Mouse (Mus musculus) liver, adult 2 months (tissue): Measurements from ENCODE around the gene Chuk. TPM values are rescaled to one million over a fixed set of nuclear protein-coding genes. Genes with fewer than 3 reads are reported as not detected.

Experiments
- DNase-seq: peaks from one replicate; pipeline ENCODE4 v3.0.0-alpha.2; 2011; ENCODE audit warnings: low read depth, low spot score; ENCODE audit errors: extremely low read depth
- H3K27ac ChIP-seq: fragments of 200-500 bp; replicated peaks from 2 replicates; pipeline ENCODE4 v1.5.1; 2012; ENCODE audit warnings: low read depth, mild to moderate bottlenecking, control low read depth, inconsistent platforms, low read length; ENCODE audit not compliant: insufficient read depth
- H3K27me3 ChIP-seq: fragments of 200-500 bp; 2 replicates; pipeline ENCODE4 v1.6.1; 2012; ENCODE audit warnings: mild to moderate bottlenecking, moderate library complexity, low read length, inconsistent platforms; ENCODE audit not compliant: control insufficient read depth, insufficient read depth
- H3K36me3 ChIP-seq: fragments of 200-500 bp; 2 replicates; pipeline ENCODE4 v1.6.1; 2012; ENCODE audit warnings: low read length, inconsistent platforms; ENCODE audit not compliant: control insufficient read depth, insufficient read depth
- H3K4me1 ChIP-seq: fragments of 200-500 bp; 2 replicates; pipeline ENCODE4 v1.6.1; 2011; ENCODE audit warnings: low read length; ENCODE audit not compliant: control insufficient read depth, insufficient read depth
- H3K4me3 ChIP-seq: fragments of 200-500 bp; 2 replicates; pipeline ENCODE4 v1.5.1; 2011; ENCODE audit warnings: low read depth, mild to moderate bottlenecking, control low read depth, low read length, moderate library complexity; ENCODE audit not compliant: insufficient read depth
- H3K79me2 ChIP-seq: fragments of 200-500 bp; 2 replicates; pipeline ENCODE4 v1.6.1; 2012; ENCODE audit warnings: inconsistent platforms, mild to moderate bottlenecking, low read length, moderate library complexity; ENCODE audit not compliant: control insufficient read depth, insufficient read depth
- H3K9ac ChIP-seq: fragments of 200-500 bp; 2 replicates; pipeline ENCODE4 v1.6.1; 2012; ENCODE audit warnings: low read depth, mild to moderate bottlenecking, control low read depth, inconsistent platforms, low read length
- CTCF ChIP-seq: fragments of 200-500 bp; IDR thresholded peaks from 2 replicates; pipeline ENCODE4 v1.5.1; 2011; ENCODE audit warnings: low read depth, low read length, control low read depth
- POLR2A ChIP-seq: fragments of 200-500 bp; IDR thresholded peaks from 2 replicates; pipeline ENCODE4 v1.6.1; 2011; ENCODE audit warnings: low read length, control low read depth; ENCODE audit not compliant: insufficient read depth; ENCODE audit errors: extremely low read depth
- WGBS: fragments of 180-500 bp; shearing (Covaris S2); methylation state at CpG from one replicate; pipeline ENCODE4 v1.1.7; 2018; 5-methylcytosine and 5-hydroxymethylcytosine counted together
- polyA plus RNA-seq: library from polyadenylated mRNA; depleted of rRNA; stranded (reverse); fragments of >200 nt; gene quantifications from 2 replicates; pipeline ENCODE4 v1.2.3, GENCODE M21; 2012
- total RNA-seq: library from RNA; depleted of rRNA; stranded (reverse); fragments of >200 nt; gene quantifications from 2 replicates; pipeline ENCODE4 v1.2.3, GENCODE M21; 2014

The Chuk gene
- total and polyA plus RNA-seq, 2 experiments = 34.7 to 129 TPM

DNA sequence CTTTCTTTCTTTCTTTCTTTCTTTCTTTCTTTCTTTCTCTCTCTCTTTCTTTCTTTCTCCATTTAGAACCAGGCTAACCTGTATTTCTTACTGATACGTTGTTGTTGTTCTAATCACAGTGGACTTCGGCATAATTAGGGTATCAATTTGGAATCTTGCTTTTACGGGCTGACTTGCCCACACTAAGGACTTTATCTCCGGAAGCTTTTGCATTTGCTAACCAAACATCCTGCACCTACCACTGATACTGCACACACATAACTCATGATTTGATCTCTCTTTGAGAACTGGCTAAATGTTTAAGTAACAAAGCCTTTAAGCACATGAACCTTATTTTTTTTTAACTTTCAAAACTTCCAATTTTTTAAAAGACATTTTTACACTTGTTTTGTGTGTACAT lies 56.9 kb downstream of the Chuk start:
- no peak for DNase-seq
- Histone ChIP-seq H3K27ac (no peak overlapping the region), H3K4me3 (no peak overlapping the region), H3K9ac (no peak overlapping the region), H3K27me3 (no peaks in the 10 kb centered on the region), H3K4me1 (peaks cover 5% of the 10 kb centered on the region; the same call in 1 of the 2 replicates), H3K79me2 (peaks cover 11% of the 10 kb centered on the region; the same call in 1 of the 2 replicates), H3K36me3 (peaks cover 50% of the 10 kb centered on the region)
- TF ChIP-seq POLR2A (no peak), CTCF (no peak)
- WGBS = 53% methylated on average over 4 of the region's 4 CpGs

GRCm38 (mm10) chr19:44049282-44049681 lies 58.0 kb downstream of the Chuk start:
- no peak overlapping the region for H3K9ac ChIP-seq
- peaks cover 56% of the 10 kb centered on the region for H3K36me3 ChIP-seq
- H3K27me3 ChIP-seq = no peaks in the 10 kb centered on the region
- 26% methylated on average over 3 of the region's 3 CpGs for WGBS
- no peak overlapping the region for H3K27ac ChIP-seq
- TF ChIP-seq POLR2A = no peak
- no peak for TF ChIP-seq CTCF
- peaks cover 11% of the 10 kb centered on the region; the same call in 1 of the 2 replicates for H3K79me2 ChIP-seq
- no peak for DNase-seq
- peaks cover 2% of the 10 kb centered on the region; the same call in 1 of the 2 replicates for H3K4me1 ChIP-seq
- H3K4me3 ChIP-seq = no peak overlapping the region

DNA sequence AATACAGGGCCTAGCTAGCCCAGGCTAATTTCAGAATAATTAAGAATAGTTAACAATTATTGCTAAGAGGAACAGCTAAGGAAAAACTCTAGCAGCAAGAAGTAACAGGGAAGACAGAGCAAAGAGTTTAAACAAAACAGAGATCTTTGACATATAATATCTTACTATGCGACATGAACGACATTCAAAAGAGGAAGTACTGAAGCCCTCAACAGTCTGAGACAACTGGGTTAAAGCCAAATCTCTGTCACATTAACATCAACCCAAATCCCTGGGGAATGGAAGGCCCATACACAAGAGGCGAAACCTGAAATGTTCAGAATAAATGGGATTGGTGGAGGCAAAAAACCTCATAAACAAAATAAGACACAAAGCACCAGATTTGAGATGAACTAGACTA lies 61.4 kb downstream of the Chuk start:
- WGBS = 79% methylated on average over 3 of the region's 3 CpGs
- peaks cover 4% of the 10 kb centered on the region; the same call in 1 of the 2 replicates for H3K79me2 ChIP-seq
- peaks cover 20% of the 10 kb centered on the region for H3K4me1 ChIP-seq
- H3K9ac ChIP-seq = no peak overlapping the region
- peaks cover 43% of the 10 kb centered on the region for H3K36me3 ChIP-seq
- no peaks in the 10 kb centered on the region for H3K27me3 ChIP-seq
- no peak for TF ChIP-seq POLR2A
- no peak for TF ChIP-seq CTCF
- H3K4me3 ChIP-seq = no peak overlapping the region
- H3K27ac ChIP-seq = no peak overlapping the region
- DNase-seq = no peak

GRCm38 (mm10) chr19:44042121-44042520 lies 65.2 kb downstream of the Chuk start:
- DNase-seq = peak; percentile 76
- Histone ChIP-seq H3K4me1 (peaks cover 22% of the 10 kb centered on the region), H3K27me3 (no peaks in the 10 kb centered on the region), H3K36me3 (peaks cover 56% of the 10 kb centered on the region), H3K4me3 (no peak overlapping the region), H3K9ac (no peak overlapping the region), H3K79me2 (peaks cover 4% of the 10 kb centered on the region; the same call in 1 of the 2 replicates), H3K27ac (peak overlapping the region; percentile 7; the same call in 1 of the 2 replicates)
- TF ChIP-seq POLR2A = no peak
- no peak for TF ChIP-seq CTCF
- WGBS = 43% methylated on average over 5 of the region's 5 CpGs

GRCm38 (mm10) chr19:44033396-44033795 lies 73.9 kb downstream of the Chuk start:
- no peak for TF ChIP-seq CTCF
- Histone ChIP-seq H3K36me3 (peaks cover 43% of the 10 kb centered on the region), H3K9ac (no peak overlapping the region), H3K4me1 (peaks cover 5% of the 10 kb centered on the region; the same call in 1 of the 2 replicates), H3K79me2 (no peaks in the 10 kb centered on the region), H3K4me3 (no peak overlapping the region), H3K27ac (no peak overlapping the region), H3K27me3 (no peaks in the 10 kb centered on the region)
- 95% methylated on average over 5 of the region's 5 CpGs for WGBS
- DNase-seq = no peak

DNA sequence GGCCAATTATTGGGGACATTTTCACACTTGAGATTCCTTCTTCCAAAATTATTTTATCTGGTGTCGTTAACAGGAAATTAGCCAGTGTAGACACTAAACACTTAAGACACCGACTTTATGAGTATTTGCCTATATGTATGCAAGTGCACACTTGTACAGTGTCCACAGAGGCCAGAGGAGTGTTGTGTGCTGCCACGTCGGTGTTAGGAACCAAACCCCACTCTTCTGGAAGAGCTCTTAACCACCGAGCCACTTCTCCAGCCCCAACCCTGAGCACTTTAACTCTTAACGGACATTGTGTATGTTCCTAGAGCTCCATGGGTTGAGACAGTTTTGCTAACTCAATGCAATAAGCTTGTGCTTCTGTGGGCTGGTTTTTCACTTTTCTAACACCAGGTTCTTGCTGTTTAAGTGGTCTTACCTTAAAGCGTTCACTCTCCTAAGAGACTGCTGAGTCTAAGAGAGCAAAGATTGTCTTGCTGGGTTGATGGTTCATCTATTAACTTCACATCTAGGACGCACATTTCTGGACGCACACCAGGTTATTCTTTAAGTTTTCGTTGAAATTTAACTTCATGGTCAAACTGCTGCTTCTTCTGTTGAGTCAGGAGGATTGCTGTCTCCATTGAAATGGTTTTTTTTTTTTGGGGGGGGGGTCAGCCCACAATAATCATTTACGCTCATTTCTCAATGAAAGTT lies 75.1 kb downstream of the Chuk start:
- WGBS = 80% methylated on average over 11 of the region's 11 CpGs
- Histone ChIP-seq H3K9ac (no peak overlapping the region), H3K36me3 (peaks cover 32% of the 10 kb centered on the region), H3K4me1 (peaks cover 5% of the 10 kb centered on the region; the same call in 1 of the 2 replicates), H3K27ac (no peak overlapping the region), H3K27me3 (no peaks in the 10 kb centered on the region), H3K79me2 (no peaks in the 10 kb centered on the region; the same call in 1 of the 2 replicates), H3K4me3 (no peak overlapping the region)
- TF ChIP-seq POLR2A = no peak
- no peak for TF ChIP-seq CTCF
- DNase-seq = no peak
